Mouse (Mus musculus): ENCODE results near the gene Rab3d. TPM values are rescaled to one million over a fixed set of nuclear protein-coding genes. Genes with fewer than 3 reads are reported as not detected.

Gene Rab3d
- total RNA-seq (2014; fragmentation: Nextera tagmentation), result 4.9 and 8.7 TPM in 2 replicates
- total RNA-seq (2017), result 8.1 and 8.6 TPM in 2 replicates

GRCm38 (mm10) chr9:21918035-21918592 lies at the start of gene Rab3d:
Gene Rab3d (minus strand): TSS chr9:21918192.
- ATAC-seq (replicated peaks; ENCODE audit: low FRiP score, low TSS enrichment, poor library complexity, severe bottlenecking), result peak; percentile 96

GRCm38 (mm10) chr9:21963417-21963816 lies 45.4 kb upstream of the Rab3d start, which contains the start of gene Epor:
Gene Epor (minus strand): TSS chr9:21963506.
- ATAC-seq (replicated peaks; ENCODE audit: low FRiP score, low TSS enrichment, poor library complexity, severe bottlenecking), result peak; percentile 56

- peak; percentile 91 for ATAC-seq (replicated peaks; ENCODE audit: low FRiP score, low TSS enrichment, poor library complexity, severe bottlenecking)
These were observed 44.5 kb upstream of the Rab3d start for GRCm38 (mm10) chr9:21962416-21963059.

GRCm38 (mm10) chr9:21962010-21962409 lies 44.0 kb upstream of the Rab3d start:
- no peak for ATAC-seq (replicated peaks; ENCODE audit: low FRiP score, low TSS enrichment, poor library complexity, severe bottlenecking)

GRCm38 (mm10) chr9:21961366-21961980 lies 43.5 kb upstream of the Rab3d start:
- 0 out of 2 replicates have a peak, but pooled peaks have one; percentile 2 for ATAC-seq (replicated peaks; ENCODE audit: low FRiP score, low TSS enrichment, poor library complexity, severe bottlenecking)

- ATAC-seq (replicated peaks; ENCODE audit: low FRiP score, low TSS enrichment, poor library complexity, severe bottlenecking), result no peak
These were observed 42.7 kb upstream of the Rab3d start for GRCm38 (mm10) chr9:21960558-21961208.

- ATAC-seq (replicated peaks; ENCODE audit: low FRiP score, low TSS enrichment, poor library complexity, severe bottlenecking), result no peak
These were observed 42.1 kb upstream of the Rab3d start for GRCm38 (mm10) chr9:21960135-21960534.

- ATAC-seq (replicated peaks; ENCODE audit: low FRiP score, low TSS enrichment, poor library complexity, severe bottlenecking), result no peak
These were observed 41.3 kb upstream of the Rab3d start for GRCm38 (mm10) chr9:21959244-21959643.

GRCm38 (mm10) chr9:21958372-21958771 lies 40.4 kb upstream of the Rab3d start:
- no peak for ATAC-seq (replicated peaks; ENCODE audit: low FRiP score, low TSS enrichment, poor library complexity, severe bottlenecking)

GRCm38 (mm10) chr9:21955570-21956281 lies 37.7 kb upstream of the Rab3d start, which contains the start of gene Swsap1:
Gene Swsap1 (plus strand): TSS chr9:21955755.
- peak; percentile 90 for ATAC-seq (replicated peaks; ENCODE audit: low FRiP score, low TSS enrichment, poor library complexity, severe bottlenecking)

- ATAC-seq (replicated peaks; ENCODE audit: low FRiP score, low TSS enrichment, poor library complexity, severe bottlenecking), result peak; percentile 56
These were observed 37.2 kb upstream of the Rab3d start for GRCm38 (mm10) chr9:21955225-21955569.

GRCm38 (mm10) chr9:21954635-21955034 lies 36.6 kb upstream of the Rab3d start:
- ATAC-seq (replicated peaks; ENCODE audit: low FRiP score, low TSS enrichment, poor library complexity, severe bottlenecking), result no peak

- no peak for ATAC-seq (replicated peaks; ENCODE audit: low FRiP score, low TSS enrichment, poor library complexity, severe bottlenecking)
These were observed 35.6 kb upstream of the Rab3d start for GRCm38 (mm10) chr9:21953600-21953999.

GRCm38 (mm10) chr9:21951977-21952376 lies 34.0 kb upstream of the Rab3d start:
- no peak for ATAC-seq (replicated peaks; ENCODE audit: low FRiP score, low TSS enrichment, poor library complexity, severe bottlenecking)

- ATAC-seq (replicated peaks; ENCODE audit: low FRiP score, low TSS enrichment, poor library complexity, severe bottlenecking), result peak; percentile 29; the same call in 1 of the 2 replicates
These were observed 32.3 kb upstream of the Rab3d start for GRCm38 (mm10) chr9:21950322-21950721.

GRCm38 (mm10) chr9:21948790-21949189 lies 30.8 kb upstream of the Rab3d start:
- ATAC-seq (replicated peaks; ENCODE audit: low FRiP score, low TSS enrichment, poor library complexity, severe bottlenecking), result no peak

GRCm38 (mm10) chr9:21948146-21948545 lies 30.2 kb upstream of the Rab3d start:
- ATAC-seq (replicated peaks; ENCODE audit: low FRiP score, low TSS enrichment, poor library complexity, severe bottlenecking), result no peak

- peak; percentile 64 for ATAC-seq (replicated peaks; ENCODE audit: low FRiP score, low TSS enrichment, poor library complexity, severe bottlenecking)
These were observed 29.6 kb upstream of the Rab3d start for GRCm38 (mm10) chr9:21947540-21948130.

GRCm38 (mm10) chr9:21944267-21944666 lies 26.3 kb upstream of the Rab3d start:
- no peak for ATAC-seq (replicated peaks; ENCODE audit: low FRiP score, low TSS enrichment, poor library complexity, severe bottlenecking)
